Mouse (Mus musculus) heart, embryonic 13.5 days (tissue): ENCODE results near the gene Itm2c. TPM values are rescaled to one million over a fixed set of nuclear protein-coding genes. Genes with fewer than 3 reads are reported as not detected.

ENCODE experiments used
- ATAC-seq: fragments of 200-750 bp; cut with Nextera tagmentation; 2 replicates; pipeline ENCODE4 v1.8.0; 2017; ENCODE audit warnings: moderate TSS enrichment; ENCODE audit not compliant: insufficient number of reproducible peaks, low FRiP score, low TSS enrichment; ENCODE audit errors: extremely low read depth
- H3K27ac ChIP-seq: fragments of 300-500 bp; sonication (generic); replicated peaks from 2 replicates; pipeline ENCODE4 v1.5.1; 2015; ENCODE audit warnings: moderate library complexity, mild to moderate bottlenecking, inconsistent platforms
- H3K27me3 ChIP-seq: fragments of 300-500 bp; sonication (generic); replicated peaks from 2 replicates; pipeline ENCODE4 v1.6.1; 2015; ENCODE audit warnings: mild to moderate bottlenecking, inconsistent platforms
- H3K36me3 ChIP-seq: fragments of 300-500 bp; sonication (generic); 2 replicates; pipeline ENCODE4 v1.6.1; 2015; ENCODE audit warnings: mild to moderate bottlenecking, inconsistent platforms
- H3K4me1 ChIP-seq: fragments of 300-500 bp; sonication (generic); 2 replicates; pipeline ENCODE4 v1.6.1; 2015; ENCODE audit warnings: inconsistent platforms
- H3K4me2 ChIP-seq: fragments of 300-500 bp; sonication (generic); 2 replicates; pipeline ENCODE4 v1.6.1; 2015; ENCODE audit warnings: inconsistent platforms, mild to moderate bottlenecking, moderate library complexity
- H3K4me3 ChIP-seq: fragments of 300-500 bp; sonication (generic); 2 replicates; pipeline ENCODE4 v1.5.1; 2015; ENCODE audit warnings: moderate library complexity, mild to moderate bottlenecking, inconsistent platforms
- H3K9ac ChIP-seq: fragments of 300-500 bp; sonication (generic); 2 replicates; pipeline ENCODE4 v1.6.1; 2015; ENCODE audit warnings: inconsistent platforms, mild to moderate bottlenecking, moderate library complexity
- H3K9me3 ChIP-seq: fragments of 300-500 bp; sonication (generic); 2 replicates; pipeline ENCODE4 v1.6.1; 2016; ENCODE audit warnings: inconsistent platforms
- WGBS: fragments of 180-500 bp; shearing (Covaris S2); methylation state at CpG from one replicate; pipeline ENCODE4 v1.1.7; 2015; ENCODE audit warnings: mixed read lengths; 5-methylcytosine and 5-hydroxymethylcytosine counted together
- polyA plus RNA-seq: library from polyadenylated mRNA; unstranded; fragments of >200 nt; fragmentation: Nextera tagmentation; extraction: Ambion mirVana; gene quantifications from 2 replicates; pipeline ENCODE4 v1.2.1, GENCODE M21; 2015

The Itm2c gene
- polyA plus RNA-seq, 1 experiment from 2014 or later = 246 TPM

- Histone ChIP-seq H3K27ac (peak overlapping the region; percentile 79), H3K4me3 (no peak overlapping the region), H3K4me2 (peak overlapping the region; percentile 33), H3K9ac (peak overlapping the region; percentile 61; the same call in 1 of the 2 replicates), H3K36me3 (peaks cover 32% of the 10 kb centered on the region), H3K9me3 (no peaks in the 10 kb centered on the region), H3K4me1 (peaks cover 85% of the 10 kb centered on the region), H3K27me3 (no peaks in the 10 kb centered on the region)
- WGBS = 48% methylated on average over 7 of the region's 7 CpGs
- ATAC-seq = no peak
Measured at GRCm38 (mm10) chr1:85900521-85901333, 6.6 kb downstream of the Itm2c start.

- Histone ChIP-seq H3K4me1 (peaks cover 85% of the 10 kb centered on the region), H3K27me3 (no peaks in the 10 kb centered on the region), H3K27ac (peak overlapping the region; percentile 79), H3K36me3 (peaks cover 41% of the 10 kb centered on the region), H3K4me3 (no peak overlapping the region), H3K9ac (no peak overlapping the region; the same call in 1 of the 2 replicates), H3K4me2 (peak overlapping the region; percentile 44), H3K9me3 (no peaks in the 10 kb centered on the region)
- ATAC-seq = peak; percentile 16; the same call in 1 of the 2 replicates
- 27% methylated on average over 3 of the region's 3 CpGs for WGBS
Measured at GRCm38 (mm10) chr1:85901516-85902107, 7.5 kb downstream of the Itm2c start.

GRCm38 (mm10) chr1:85902108-85902561 is 8.1 kb downstream of the Itm2c start:
- ATAC-seq = no peak
- peaks cover 85% of the 10 kb centered on the region for H3K4me1 ChIP-seq
- 16% methylated on average over 7 of the region's 7 CpGs for WGBS

GRCm38 (mm10) chr1:85906892-85907291 is 12.8 kb downstream of the Itm2c start:
- WGBS = 37% methylated on average over 12 of the region's 12 CpGs
- peak overlapping the region; percentile 58 for H3K27ac ChIP-seq
- H3K4me1 ChIP-seq = peaks cover 60% of the 10 kb centered on the region
- H3K4me3 ChIP-seq = no peak overlapping the region
- no peak overlapping the region for H3K4me2 ChIP-seq
- no peaks in the 10 kb centered on the region for H3K9me3 ChIP-seq
- no peak overlapping the region for H3K9ac ChIP-seq
- ATAC-seq = peak; percentile 41; the same call in 1 of the 2 replicates
- peaks cover 77% of the 10 kb centered on the region for H3K36me3 ChIP-seq
- no peaks in the 10 kb centered on the region for H3K27me3 ChIP-seq

More at GRCm38 (mm10) chr1:85902108-85902561, 8.1 kb downstream of the Itm2c start:
- Histone ChIP-seq H3K4me3 (no peak overlapping the region), H3K4me2 (peak overlapping the region; percentile 44), H3K9ac (no peak overlapping the region), H3K27ac (peak overlapping the region; percentile 79), H3K9me3 (no peaks in the 10 kb centered on the region), H3K36me3 (peaks cover 46% of the 10 kb centered on the region), H3K27me3 (no peaks in the 10 kb centered on the region)

- 38% methylated on average over 13 of the region's 13 CpGs for WGBS
- Histone ChIP-seq H3K27me3 (no peaks in the 10 kb centered on the region), H3K9ac (peak overlapping the region; percentile 11; the same call in 1 of the 2 replicates), H3K36me3 (peaks cover 62% of the 10 kb centered on the region), H3K4me3 (no peak overlapping the region), H3K4me1 (peaks cover 46% of the 10 kb centered on the region), H3K9me3 (no peaks in the 10 kb centered on the region), H3K4me2 (no peak overlapping the region), H3K27ac (peak overlapping the region; percentile 62)
- ATAC-seq = no peak
Measured at GRCm38 (mm10) chr1:85908754-85909590, 14.9 kb downstream of the Itm2c start.

GRCm38 (mm10) chr1:85913078-85913755 is 19.1 kb downstream of the Itm2c start:
- no peak overlapping the region for H3K9ac ChIP-seq
- H3K9me3 ChIP-seq = no peaks in the 10 kb centered on the region
- H3K27ac ChIP-seq = no peak overlapping the region
- H3K36me3 ChIP-seq = peaks cover 20% of the 10 kb centered on the region
- H3K27me3 ChIP-seq = no peaks in the 10 kb centered on the region
- ATAC-seq = no peak
- no peak overlapping the region for H3K4me2 ChIP-seq
- H3K4me1 ChIP-seq = peaks cover 12% of the 10 kb centered on the region
- H3K4me3 ChIP-seq = no peak overlapping the region
- WGBS = 77% methylated on average over 7 of the region's 7 CpGs

- Histone ChIP-seq H3K9me3 (no peaks in the 10 kb centered on the region), H3K36me3 (peaks cover 8% of the 10 kb centered on the region), H3K4me2 (no peak overlapping the region), H3K4me3 (no peak overlapping the region), H3K4me1 (peaks cover 4% of the 10 kb centered on the region; the same call in 1 of the 2 replicates), H3K27ac (no peak overlapping the region), H3K27me3 (no peaks in the 10 kb centered on the region), H3K9ac (no peak overlapping the region)
- no peak for ATAC-seq
Measured at GRCm38 (mm10) chr1:85915890-85916289, 21.8 kb downstream of the Itm2c start.

- no peaks in the 10 kb centered on the region for H3K9me3 ChIP-seq
- no peaks in the 10 kb centered on the region for H3K36me3 ChIP-seq
- 65% methylated on average over 4 of the region's 4 CpGs for WGBS
- H3K4me1 ChIP-seq = peaks cover 4% of the 10 kb centered on the region; the same call in 1 of the 2 replicates
- ATAC-seq = no peak
- H3K9ac ChIP-seq = no peak overlapping the region
- no peak overlapping the region for H3K27ac ChIP-seq
- no peak overlapping the region for H3K4me3 ChIP-seq
- H3K27me3 ChIP-seq = no peaks in the 10 kb centered on the region
- no peak overlapping the region for H3K4me2 ChIP-seq
Measured at GRCm38 (mm10) chr1:85916830-85917450, 22.9 kb downstream of the Itm2c start.

GRCm38 (mm10) chr1:85919621-85920020 is 25.5 kb downstream of the Itm2c start:
- Histone ChIP-seq H3K36me3 (no peaks in the 10 kb centered on the region), H3K27me3 (no peaks in the 10 kb centered on the region), H3K4me1 (peaks cover 14% of the 10 kb centered on the region; the same call in 1 of the 2 replicates), H3K9me3 (no peaks in the 10 kb centered on the region), H3K4me2 (no peak overlapping the region), H3K27ac (no peak overlapping the region), H3K9ac (no peak overlapping the region), H3K4me3 (no peak overlapping the region)
- no peak for ATAC-seq
- 69% methylated on average over 7 of the region's 7 CpGs for WGBS

GRCm38 (mm10) chr1:85921725-85922124 is 27.6 kb downstream of the Itm2c start:
- 85% methylated on average over 7 of the region's 7 CpGs for WGBS
- Histone ChIP-seq H3K9me3 (no peaks in the 10 kb centered on the region), H3K27me3 (no peaks in the 10 kb centered on the region), H3K36me3 (no peaks in the 10 kb centered on the region), H3K27ac (no peak overlapping the region), H3K4me3 (no peak overlapping the region), H3K4me1 (peaks cover 14% of the 10 kb centered on the region; the same call in 1 of the 2 replicates), H3K4me2 (no peak overlapping the region), H3K9ac (no peak overlapping the region)
- no peak for ATAC-seq
